19 mouse cellular contexts compared by ENCODE assay signal in the genomic region with DNA sequence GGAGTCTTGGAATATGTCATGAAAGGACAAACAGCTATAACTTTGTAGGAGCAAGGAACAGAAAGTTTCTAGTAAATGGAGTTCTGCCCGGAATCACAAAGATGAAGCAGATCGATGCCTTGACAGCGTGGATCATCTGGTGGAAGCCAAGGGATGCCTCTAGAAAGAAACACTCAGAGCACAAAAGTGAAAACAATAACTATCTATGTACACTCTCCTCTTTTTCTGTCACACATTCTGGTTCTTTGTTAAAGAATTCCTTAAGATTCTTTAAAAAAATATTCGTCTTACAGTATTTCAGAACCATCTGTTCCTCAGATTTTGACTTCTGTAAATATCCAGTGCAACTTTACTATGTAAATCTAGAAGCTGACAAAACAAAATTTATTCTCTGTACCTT.
"Had no signal": no experiment of that assay in that cellular context is flagged by ENCODE, and none has a peak within 500 bp of the region (broad histone marks: within the 10 kb centered on the region; RNA-seq: fewer than 3 reads in every experiment).

No protein-coding gene starts in this region.

- H3K4me1 ChIP-seq: limb, embryonic 10.5 days; limb, embryonic 13.5 days; liver, embryonic 13.5 days; neural tube, embryonic 13.5 days; stomach, embryonic 15.5 days had no signal

- H3K4me3 ChIP-seq: layer of hippocampus, adult 2 months; limb, embryonic 10.5 days; limb, embryonic 13.5 days; liver, embryonic 13.5 days; midbrain, embryonic 15.5 days; myocyte; neural tube, embryonic 13.5 days; stomach, embryonic 15.5 days had no signal

- DNase-seq: kidney, adult 8-10 months; kidney, postnatal 25 days; layer of hippocampus, adult 9-11 months; liver; liver, embryonic 13.5 days; lung, adult 2 months; lung, postnatal 14 days; lung, postnatal 4 days; right cerebral cortex, postnatal 25 days; spleen, adult 18-20 months; thymus, postnatal 25 days had no signal

- H3K27ac ChIP-seq: layer of hippocampus, adult 2 months; limb, embryonic 10.5 days; limb, embryonic 13.5 days; liver, embryonic 13.5 days; midbrain, embryonic 15.5 days; neural tube, embryonic 13.5 days; stomach, embryonic 15.5 days had no signal

- H3K36me3 ChIP-seq: limb, embryonic 10.5 days; limb, embryonic 13.5 days; liver, embryonic 13.5 days; midbrain, embryonic 15.5 days; neural tube, embryonic 13.5 days; stomach, embryonic 15.5 days had no signal

- H3K4me2 ChIP-seq: limb, embryonic 13.5 days; liver, embryonic 13.5 days; midbrain, embryonic 11.5 days; midbrain, embryonic 15.5 days; neural tube, embryonic 13.5 days; stomach, embryonic 15.5 days had no signal

- H3K9ac ChIP-seq: limb, embryonic 13.5 days; liver, embryonic 13.5 days; midbrain, embryonic 15.5 days; neural tube, embryonic 13.5 days; stomach, embryonic 15.5 days had no signal

- H3K9me3 ChIP-seq: limb, embryonic 10.5 days; limb, embryonic 13.5 days; liver, embryonic 13.5 days; midbrain, embryonic 15.5 days; neural tube, embryonic 13.5 days; stomach, embryonic 15.5 days had no signal

- H3K27me3 ChIP-seq: limb, embryonic 13.5 days; liver, embryonic 13.5 days; midbrain, embryonic 15.5 days; neural tube, embryonic 13.5 days; stomach, embryonic 15.5 days had no signal
